Mouse (Mus musculus) thymus, postnatal 25 days (tissue): ENCODE data around the gene Samd9l.
"Not testable (repeated sequence)": the region's sequence is repeated elsewhere in the genome, so short reads cannot be mapped to it uniquely, and the experiment has no call there.

Experiments used
- DNase-seq: peaks from one replicate; pipeline ENCODE4 v3.0.0; 2022

Samd9l gene

GRCm38 (mm10) chr6:3341479-3341878, 57.9 kb downstream of the Samd9l start:
- DNase-seq, result no peak

GRCm38 (mm10) chr6:3340928-3341327, 58.4 kb downstream of the Samd9l start:
- peak; percentile 26 for DNase-seq

- not testable (repeated sequence) for DNase-seq
Observed at GRCm38 (mm10) chr6:3339131-3339530, 60.2 kb downstream of the Samd9l start.
